Mouse (Mus musculus): ENCODE data around the gene Sfmbt1.

GRCm38 (mm10) chr14:30666604-30667003, 48.0 kb upstream of the Sfmbt1 start:
- no peak for TF ChIP-seq POLR2A (IDR thresholded peaks at IDR 0.05; ENCODE audit: extremely low read depth, insufficient read depth, low read length)
- TF ChIP-seq CTCF (IDR thresholded peaks at IDR 0.05; ENCODE audit: low read depth, low read length) = no peak
